Mouse (Mus musculus) brain, embryonic 14.5 days (tissue): ENCODE data around the gene Prkca.

Source experiments
- CTCF ChIP-seq: fragments of 200-500 bp; IDR thresholded peaks from 2 replicates; pipeline ENCODE4 v1.5.1; 2012; ENCODE audit warnings: inconsistent platforms, mild to moderate bottlenecking, moderate library complexity, borderline replicate concordance; ENCODE audit not compliant: insufficient read depth, insufficient read length; ENCODE audit errors: extremely low read depth
- POLR2A ChIP-seq: fragments of 200-500 bp; IDR thresholded peaks from 2 replicates; pipeline ENCODE4 v1.6.1; 2012; ENCODE audit warnings: mild to moderate bottlenecking, inconsistent platforms, borderline replicate concordance; ENCODE audit not compliant: poor library complexity, insufficient read depth, insufficient read length, severe bottlenecking; ENCODE audit errors: extremely low read depth

DNA sequence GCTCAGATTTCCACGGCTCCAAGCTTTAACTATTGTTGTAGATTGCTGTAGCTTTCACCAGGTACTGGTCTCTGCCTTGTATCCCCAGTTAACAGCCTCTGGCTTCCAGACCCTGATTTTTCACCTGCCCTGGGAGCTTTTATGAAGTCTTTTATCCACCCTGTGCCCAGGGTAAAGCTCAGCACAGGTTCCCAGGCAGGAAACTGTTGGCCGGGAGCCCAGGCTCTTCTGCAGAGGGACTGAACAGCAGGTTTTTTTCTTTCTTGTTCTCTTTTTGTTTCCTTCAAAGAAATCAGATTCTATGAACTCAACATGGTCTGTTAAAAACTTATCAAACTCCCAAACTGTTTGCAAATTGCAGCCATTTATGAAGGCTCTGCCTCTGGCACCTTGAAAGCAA, 56.4 kb downstream of the Prkca start:
- TF ChIP-seq POLR2A (no peak), CTCF (no peak)
